Mouse (Mus musculus) intestine, embryonic 16.5 days (tissue): ENCODE results near the gene Sapcd1. TPM values are rescaled to one million over a fixed set of nuclear protein-coding genes. Genes with fewer than 3 reads are reported as not detected.
"Not testable (repeated sequence)": the region's sequence is repeated elsewhere in the genome, so short reads cannot be mapped to it uniquely, and the experiment has no call there.

ENCODE experiments used
- ATAC-seq: fragments of 200-750 bp; cut with Nextera tagmentation; 2 replicates; pipeline ENCODE4 v1.8.0; 2017; ENCODE audit warnings: moderate TSS enrichment, moderate library complexity
- H3K27ac ChIP-seq: fragments of 300-500 bp; sonication (generic); 2 replicates; pipeline ENCODE4 v1.5.1; 2014; ENCODE audit warnings: mild to moderate bottlenecking, low read length
- H3K27me3 ChIP-seq: fragments of 300-500 bp; sonication (generic); replicated peaks from 2 replicates; pipeline ENCODE4 v1.6.1; 2014; ENCODE audit warnings: low read length, control low read depth, mixed read lengths; ENCODE audit not compliant: control insufficient read depth, insufficient read depth
- H3K36me3 ChIP-seq: fragments of 300-500 bp; sonication (generic); 2 replicates; pipeline ENCODE4 v1.6.1; 2014; ENCODE audit warnings: low read length, control low read depth; ENCODE audit not compliant: control insufficient read depth, insufficient read depth
- H3K4me1 ChIP-seq: fragments of 300-500 bp; sonication (generic); 2 replicates; pipeline ENCODE4 v1.6.1; 2014; ENCODE audit warnings: low read length, control low read depth, mixed read lengths; ENCODE audit not compliant: control insufficient read depth, insufficient read depth
- H3K4me2 ChIP-seq: fragments of 300-500 bp; sonication (generic); 2 replicates; pipeline ENCODE4 v1.6.1; 2014; ENCODE audit warnings: low read depth, low read length, control low read depth
- H3K4me3 ChIP-seq: fragments of 300-500 bp; sonication (generic); 2 replicates; pipeline ENCODE4 v1.5.1; 2014; ENCODE audit warnings: mild to moderate bottlenecking, low read length
- H3K9ac ChIP-seq: fragments of 300-500 bp; sonication (generic); 2 replicates; pipeline ENCODE4 v1.6.1; 2014; ENCODE audit warnings: low read depth, low read length
- H3K9me3 ChIP-seq: fragments of 300-500 bp; sonication (generic); 2 replicates; pipeline ENCODE4 v1.6.1; 2016; ENCODE audit warnings: low read length, control low read depth; ENCODE audit not compliant: control insufficient read depth
- WGBS: fragments of 180-500 bp; shearing (Covaris S2); extraction: QIAGEN DNeasy Blood & Tissue Kit; methylation state at CpG from one replicate; pipeline ENCODE4 v1.1.7; 2014; 5-methylcytosine and 5-hydroxymethylcytosine counted together
- polyA plus RNA-seq: library from polyadenylated mRNA; unstranded; fragments of >200 nt; fragmentation: Nextera tagmentation; extraction: Ambion mirVana; gene quantifications from 2 replicates; pipeline ENCODE4 v1.2.1, GENCODE M21; 2015

Sapcd1 gene
- polyA plus RNA-seq, 1 experiment from 2014 or later = 11.3 TPM

- H3K4me3 ChIP-seq = peak overlapping the region; percentile 27
- peak overlapping the region; percentile 57 for H3K9ac ChIP-seq
- H3K4me1 ChIP-seq = peaks cover 47% of the 10 kb centered on the region
- 0 out of 2 replicates have a peak, but pooled peaks cover under 1% of the 10 kb centered on the region for H3K36me3 ChIP-seq
- H3K27ac ChIP-seq = peak overlapping the region; percentile 100
- H3K9me3 ChIP-seq = no peaks in the 10 kb centered on the region
- H3K4me2 ChIP-seq = peak overlapping the region; percentile 54
- ATAC-seq = peak; percentile 39
- H3K27me3 ChIP-seq = no peaks in the 10 kb centered on the region
- 31% methylated on average over 1 of the region's 1 CpGs for WGBS
Measured at GRCm38 (mm10) chr17:35047688-35048087, 19.9 kb upstream of the Sapcd1 start.

- H3K4me3 ChIP-seq = peak within 1 kb of the TSS; percentile 68
- H3K36me3 ChIP-seq = no peaks in the 10 kb centered on the region
- H3K9me3 ChIP-seq = no peaks in the 10 kb centered on the region
- H3K27ac ChIP-seq = peak within 1 kb of the TSS; percentile 100
- H3K27me3 ChIP-seq = no peaks in the 10 kb centered on the region
- ATAC-seq = peak; percentile 87
- peaks cover 40% of the 10 kb centered on the region for H3K4me1 ChIP-seq
- peak within 1 kb of the TSS; percentile 93 for H3K9ac ChIP-seq
- H3K4me2 ChIP-seq = peak within 1 kb of the TSS; percentile 100
- WGBS = 2% methylated on average over 32 of the region's 33 CpGs
Measured at GRCm38 (mm10) chr17:35046681-35047455, 19.1 kb upstream of the Sapcd1 start, which contains the start of gene Msh5. TSS of gene Msh5 (minus strand) at chr17:35046745.

- H3K27me3 ChIP-seq = no peaks in the 10 kb centered on the region
- no peaks in the 10 kb centered on the region for H3K36me3 ChIP-seq
- peak; percentile 0; the same call in 1 of the 2 replicates for ATAC-seq
- WGBS = 4% methylated on average over 48 of the region's 48 CpGs
- H3K9me3 ChIP-seq = no peaks in the 10 kb centered on the region
- peak overlapping the region; percentile 93 for H3K9ac ChIP-seq
- H3K27ac ChIP-seq = peak overlapping the region; percentile 90
- H3K4me2 ChIP-seq = peak overlapping the region; percentile 100
- peaks cover 40% of the 10 kb centered on the region for H3K4me1 ChIP-seq
- peak overlapping the region; percentile 68 for H3K4me3 ChIP-seq
Measured at GRCm38 (mm10) chr17:35045807-35046680, 18.2 kb upstream of the Sapcd1 start.

GRCm38 (mm10) chr17:35044904-35045806 is 17.3 kb upstream of the Sapcd1 start:
- no peak for ATAC-seq
- H3K4me3 ChIP-seq = peak overlapping the region; percentile 68; the same call in 1 of the 2 replicates
- H3K9ac ChIP-seq = peak overlapping the region; percentile 93
- peak overlapping the region; percentile 90 for H3K27ac ChIP-seq
- 68% methylated on average over 7 of the region's 7 CpGs for WGBS
- peaks cover 40% of the 10 kb centered on the region for H3K4me1 ChIP-seq
- H3K27me3 ChIP-seq = no peaks in the 10 kb centered on the region
- H3K9me3 ChIP-seq = no peaks in the 10 kb centered on the region
- peak overlapping the region; percentile 100 for H3K4me2 ChIP-seq
- H3K36me3 ChIP-seq = no peaks in the 10 kb centered on the region

- Histone ChIP-seq H3K4me3 (no peak overlapping the region), H3K4me2 (no peak overlapping the region), H3K9me3 (no peaks in the 10 kb centered on the region), H3K27ac (peak overlapping the region; percentile 10), H3K9ac (no peak overlapping the region), H3K36me3 (no peaks in the 10 kb centered on the region), H3K4me1 (peaks cover 32% of the 10 kb centered on the region), H3K27me3 (no peaks in the 10 kb centered on the region)
- WGBS = 82% methylated on average over 4 of the region's 4 CpGs
- ATAC-seq = no peak
Measured at GRCm38 (mm10) chr17:35043794-35044193, 16.0 kb upstream of the Sapcd1 start.

GRCm38 (mm10) chr17:35039121-35039873 is 11.5 kb upstream of the Sapcd1 start:
- Histone ChIP-seq H3K4me3 (no peak overlapping the region), H3K4me2 (no peak overlapping the region), H3K27me3 (no peaks in the 10 kb centered on the region), H3K36me3 (no peaks in the 10 kb centered on the region), H3K4me1 (peaks cover 4% of the 10 kb centered on the region), H3K27ac (no peak overlapping the region), H3K9ac (no peak overlapping the region), H3K9me3 (no peaks in the 10 kb centered on the region)
- 82% methylated on average over 11 of the region's 11 CpGs for WGBS
- ATAC-seq = no peak

GRCm38 (mm10) chr17:35034896-35035295 is 7.1 kb upstream of the Sapcd1 start:
- H3K9me3 ChIP-seq = no peaks in the 10 kb centered on the region
- no peak for ATAC-seq
- H3K4me3 ChIP-seq = no peak overlapping the region
- no peaks in the 10 kb centered on the region for H3K27me3 ChIP-seq
- H3K27ac ChIP-seq = no peak overlapping the region
- 58% methylated on average over 6 of the region's 6 CpGs for WGBS
- no peaks in the 10 kb centered on the region for H3K4me1 ChIP-seq
- no peaks in the 10 kb centered on the region for H3K36me3 ChIP-seq
- 0 out of 2 replicates have a peak overlapping the region, but pooled peaks have one; percentile 32 for H3K9ac ChIP-seq
- no peak overlapping the region for H3K4me2 ChIP-seq

- not testable (repeated sequence) for H3K9ac ChIP-seq, H3K27ac ChIP-seq, ATAC-seq, H3K4me2 ChIP-seq, H3K27me3 ChIP-seq, H3K4me3 ChIP-seq, H3K9me3 ChIP-seq, H3K4me1 ChIP-seq, H3K36me3 ChIP-seq
- WGBS = 52% methylated on average over 1 of the region's 1 CpGs
Measured at GRCm38 (mm10) chr17:35033703-35034102, 5.9 kb upstream of the Sapcd1 start.
